Mouse (Mus musculus): Measurements from ENCODE around the gene Ccdc148.

- no peak for TF ChIP-seq USF1 (IDR thresholded peaks at IDR 0.05; ENCODE audit: low read depth)
- TF ChIP-seq POLR2AphosphoS2 (IDR thresholded peaks at IDR 0.05; ENCODE audit: insufficient read length, low read depth): no peak
- TF ChIP-seq POLR2A (IDR thresholded peaks at IDR 0.05; ENCODE audit: insufficient read length, low read depth): no peak
- no peak for TF ChIP-seq TCF12 (IDR thresholded peaks at IDR 0.05; ENCODE audit: insufficient read depth, poor library complexity, severe bottlenecking)
- TF ChIP-seq MAX (IDR thresholded peaks at IDR 0.05; ENCODE audit: low read depth): no peak
- no peak for TF ChIP-seq MYOD1 (IDR thresholded peaks at IDR 0.05; ENCODE audit: control insufficient read depth in 1 of 3, insufficient read length in 2 of 3, low read depth in 2 of 3)
- no peak for TF ChIP-seq MYOG (IDR thresholded peaks at IDR 0.05; ENCODE audit: control insufficient read depth in 1 of 3, insufficient read depth in 1 of 3, insufficient read length in 2 of 3, low read depth in 2 of 3)
- TF ChIP-seq E2F4 (IDR thresholded peaks at IDR 0.05; ENCODE audit: insufficient read depth): no peak
- no peak for TF ChIP-seq SRF (IDR thresholded peaks at IDR 0.05; ENCODE audit: control insufficient read depth, insufficient read length, low read depth)
- no peak for TF ChIP-seq REST (IDR thresholded peaks at IDR 0.05; ENCODE audit: insufficient read depth, insufficient read length)
These were observed 40.0 kb upstream of the Ccdc148 start for GRCm38 (mm10) chr2:59200511-59200910.

Measured in myocyte (in vitro differentiated cells).